Mouse (Mus musculus) lung, adult 2 months (tissue): ENCODE results near the gene Olfr714.
"Not testable (repeated sequence)": the region's sequence is repeated elsewhere in the genome, so short reads cannot be mapped to it uniquely, and the experiment has no call there.

ENCODE experiments used
- CTCF ChIP-seq: fragments of 200-500 bp; IDR thresholded peaks from 2 replicates; pipeline ENCODE4 v1.5.1; 2011; ENCODE audit warnings: mild to moderate bottlenecking, low read length, control low read depth; ENCODE audit not compliant: insufficient read depth
- POLR2A ChIP-seq: fragments of 200-500 bp; IDR thresholded peaks from 2 replicates; pipeline ENCODE4 v1.6.1; 2011; ENCODE audit warnings: low read depth, mild to moderate bottlenecking, control low read depth, low read length, borderline replicate concordance; ENCODE audit errors: extremely low read depth

- not testable (repeated sequence) for TF ChIP-seq CTCF, POLR2A
Measured at GRCm38 (mm10) chr7:107110269-107110668, 39.5 kb downstream of the Olfr714 start, which contains the start of gene Olfr715b.
